ENCODE assay signal across 8 mouse cellular contexts in the genomic region with DNA sequence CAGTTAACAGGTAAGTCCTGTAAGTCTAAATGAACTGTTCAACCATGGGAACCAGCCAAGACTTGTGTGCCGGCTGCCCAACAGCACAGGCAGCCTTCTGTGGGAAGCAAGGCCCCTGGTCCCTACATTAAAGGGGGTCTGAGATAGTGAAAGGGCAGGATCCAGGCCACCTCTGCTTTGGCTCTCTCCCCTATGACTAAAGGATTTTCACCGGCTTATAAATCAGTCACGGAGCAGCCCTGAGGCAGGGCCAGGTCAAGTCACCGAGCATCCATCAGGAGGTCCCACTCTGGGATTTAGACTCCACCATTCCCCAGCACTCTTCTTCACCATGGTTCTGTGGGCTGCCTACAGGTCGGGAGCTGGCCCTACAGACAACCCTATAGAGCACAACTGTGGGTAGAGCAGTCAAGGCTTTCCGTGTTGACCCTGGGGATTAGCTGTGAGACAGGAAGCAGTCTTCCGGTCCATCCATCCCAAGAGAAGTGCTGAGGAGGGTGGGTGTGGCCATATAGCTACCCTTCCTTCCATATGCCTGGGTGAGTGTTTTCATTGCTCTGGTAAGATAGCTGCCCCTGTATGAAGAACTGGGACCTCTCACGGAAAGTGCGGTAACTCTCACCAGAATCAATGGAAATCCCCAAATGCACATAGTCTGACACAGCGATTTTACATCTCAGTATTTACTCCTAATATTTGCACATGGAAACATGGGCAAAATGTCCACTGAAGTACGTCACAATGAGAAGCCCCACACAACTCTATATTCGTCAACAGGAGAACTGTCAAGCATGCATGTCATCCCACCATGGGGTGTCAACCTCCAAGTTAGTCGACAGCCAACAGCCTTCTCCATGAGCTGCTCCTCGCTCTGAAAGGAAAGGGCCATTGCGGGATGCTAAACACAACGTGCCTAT. TPM values are rescaled to one million over a fixed set of nuclear protein-coding genes. Genes with fewer than 3 reads are reported as not detected.
A peak's percentile ranks its signal among the peaks of the same experiment; 100 is the strongest.
DNase-seq lines count a peak whose midpoint lies in the region; ATAC-seq and TF ChIP-seq lines count a peak whose summit lies in the region.
"Had no signal": no experiment of that assay in that cellular context is flagged by ENCODE, and none has a peak within 500 bp of the region (broad histone marks: within the 10 kb centered on the region; RNA-seq: fewer than 3 reads in every experiment).

No protein-coding gene starts in this region.

- ATAC-seq in hindbrain, embryonic 11.5 days (ENCODE audit: low FRiP score), result no peak
- ATAC-seq in hindbrain, embryonic 13.5 days (ENCODE audit: low FRiP score), result no peak
- ATAC-seq in limb, embryonic 15.5 days (ENCODE audit: insufficient number of reproducible peaks, low FRiP score, low TSS enrichment, low read depth), result no peak

- no peak for TF ChIP-seq CTCF in E14TG2a.4 (conservative IDR thresholded peaks at IDR 0.05; ENCODE audit: low read length)
- TF ChIP-seq CTCF in cerebellum, adult 2 months (IDR thresholded peaks at IDR 0.05; ENCODE audit: borderline replicate concordance, insufficient read depth, low read depth, low read length), result no peak

- peaks cover 49% of the 10 kb centered on the region for H3K4me1 ChIP-seq in hindbrain, embryonic 11.5 days (replicated peaks; ENCODE audit: control insufficient read depth, insufficient read depth, low read length)
- H3K4me1 ChIP-seq in hindbrain, embryonic 13.5 days (replicated peaks), result peaks cover 94% of the 10 kb centered on the region
- peaks cover 97% of the 10 kb centered on the region for H3K4me1 ChIP-seq in E14TG2a.4 (replicated peaks; ENCODE audit: low read depth, low read length)
- peaks cover 92% of the 10 kb centered on the region for H3K4me1 ChIP-seq in limb, embryonic 15.5 days
- H3K4me1 ChIP-seq in cerebellum, adult 2 months (ENCODE audit: control insufficient read depth, insufficient read depth, low read length), result peaks cover 8% of the 10 kb centered on the region

- DNase-seq in hindbrain, embryonic 11.5 days (ENCODE audit: low spot score), result peak; percentile 40
- DNase-seq in 416B (ENCODE audit: low read depth), result peak; percentile 22
- DNase-seq in cerebellum, adult 2 months, result no peak
- no peak for DNase-seq in c-Kit-positive CD71-positive TER-119-positive erythroid progenitor cells, embryonic 14.5 days (ENCODE audit: low spot score)

- 41% methylated on average over 16 of the region's 16 CpGs for WGBS in hindbrain, embryonic 11.5 days
- 44% methylated on average over 16 of the region's 16 CpGs for WGBS in hindbrain, embryonic 13.5 days
- 36% methylated on average over 16 of the region's 16 CpGs for WGBS in limb, embryonic 15.5 days
- 76% methylated on average over 16 of the region's 16 CpGs for WGBS in cerebellum, adult 2 months

- H3K4me3 ChIP-seq in hindbrain, embryonic 11.5 days (ENCODE audit: low read depth, low read length), result no peak overlapping the region
- H3K4me3 ChIP-seq in hindbrain, embryonic 13.5 days, result no peak overlapping the region
- peak overlapping the region; percentile 17; the same call in 1 of the 2 replicates for H3K4me3 ChIP-seq in E14TG2a.4 (replicated peaks; ENCODE audit: low read length)
- H3K4me3 ChIP-seq in limb, embryonic 15.5 days, result no peak overlapping the region
- no peak overlapping the region for H3K4me3 ChIP-seq in cerebellum, adult 2 months (replicated peaks; ENCODE audit: insufficient read depth, low read depth, low read length)

- no peak for TF ChIP-seq POLR2A in cerebellum, adult 2 months (IDR thresholded peaks at IDR 0.05; ENCODE audit: borderline replicate concordance, insufficient read depth, low read length)

- H3K36me3 ChIP-seq in hindbrain, embryonic 11.5 days (ENCODE audit: control insufficient read depth, insufficient read depth, low read length), result no peaks in the 10 kb centered on the region
- H3K36me3 ChIP-seq in hindbrain, embryonic 13.5 days, result peaks cover 5% of the 10 kb centered on the region
- H3K36me3 ChIP-seq in E14TG2a.4 (ENCODE audit: insufficient read depth, low read length), result peaks cover 15% of the 10 kb centered on the region
- H3K36me3 ChIP-seq in limb, embryonic 15.5 days, result 0 out of 2 replicates have a peak, but pooled peaks cover 5% of the 10 kb centered on the region

- no peak overlapping the region for H3K4me2 ChIP-seq in hindbrain, embryonic 11.5 days (replicated peaks; ENCODE audit: low read depth, low read length)
- H3K4me2 ChIP-seq in hindbrain, embryonic 13.5 days, result no peak overlapping the region
- H3K4me2 ChIP-seq in limb, embryonic 15.5 days, result peak overlapping the region; percentile 17; the same call in 1 of the 2 replicates

- H3K27ac ChIP-seq in hindbrain, embryonic 11.5 days (ENCODE audit: low read depth, low read length), result no peak overlapping the region
- H3K27ac ChIP-seq in hindbrain, embryonic 13.5 days, result no peak overlapping the region
- peak overlapping the region; percentile 57 for H3K27ac ChIP-seq in limb, embryonic 15.5 days
- H3K27ac ChIP-seq in cerebellum, adult 2 months (ENCODE audit: insufficient read depth, low read length), result no peak overlapping the region
- H3K27ac ChIP-seq: macrophage had no signal

- no peak overlapping the region for H3K9ac ChIP-seq in hindbrain, embryonic 11.5 days (ENCODE audit: low read depth, low read length)
- H3K9ac ChIP-seq in hindbrain, embryonic 13.5 days, result no peak overlapping the region
- no peak overlapping the region for H3K9ac ChIP-seq in limb, embryonic 15.5 days

- no peaks in the 10 kb centered on the region for H3K9me3 ChIP-seq in hindbrain, embryonic 11.5 days (ENCODE audit: control insufficient read depth, low read length)
- no peaks in the 10 kb centered on the region for H3K9me3 ChIP-seq in hindbrain, embryonic 13.5 days
- H3K9me3 ChIP-seq in E14TG2a.4 (ENCODE audit: low read length), result no peaks in the 10 kb centered on the region
- no peaks in the 10 kb centered on the region for H3K9me3 ChIP-seq in limb, embryonic 15.5 days

- 0 out of 2 replicates have a peak, but pooled peaks cover 2% of the 10 kb centered on the region for H3K27me3 ChIP-seq in hindbrain, embryonic 11.5 days (ENCODE audit: control insufficient read depth, insufficient read depth, low read length)
- H3K27me3 ChIP-seq in hindbrain, embryonic 13.5 days, result peaks cover 27% of the 10 kb centered on the region; the same call in 1 of the 2 replicates
- H3K27me3 ChIP-seq in E14TG2a.4 (ENCODE audit: insufficient read depth, low read length), result peaks cover 14% of the 10 kb centered on the region; the same call in 1 of the 2 replicates
- no peaks in the 10 kb centered on the region for H3K27me3 ChIP-seq in limb, embryonic 15.5 days
- no peaks in the 10 kb centered on the region; the same call in 1 of the 2 replicates for H3K27me3 ChIP-seq in cerebellum, adult 2 months (ENCODE audit: control insufficient read depth, insufficient read depth, low read length)

RNA-seq across cellular contexts. Expression of a gene that starts 40.3 kb away (rescaled TPM):
- 4.2 and 6.2 TPM in 2 replicates for polyA plus RNA-seq in hindbrain, embryonic 11.5 days (2014; fragmentation: Nextera tagmentation; extraction: Ambion mirVana)
- 3.8 and 5.7 TPM in 2 replicates for polyA plus RNA-seq in hindbrain, embryonic 13.5 days (2015; fragmentation: Nextera tagmentation; extraction: Ambion mirVana)
- 6.8 and 9.6 TPM in 2 replicates for polyA plus RNA-seq in limb, embryonic 15.5 days (2015; fragmentation: Nextera tagmentation; extraction: Ambion mirVana)
- 7.1 and 8.3 TPM in 2 replicates for polyA plus RNA-seq in cerebellum, adult 2 months (2012; rRNA removed)

Comparison
In these comparisons a context has a peak if more than half of its experiments do, and no peak if none do; other contexts are left out.
1. DNase-seq: peak in hindbrain, embryonic 11.5 days (single experiment) and 416B (single experiment); none in cerebellum, adult 2 months (0 of 2) and c-Kit-positive CD71-positive TER-119-positive erythroid progenitor cells, embryonic 14.5 days (single experiment).